Mouse (Mus musculus): ENCODE data around the gene Ccar1. TPM values are rescaled to one million over a fixed set of nuclear protein-coding genes. Genes with fewer than 3 reads are reported as not detected.
A peak's percentile ranks its signal among the peaks of the same experiment; 100 is the strongest.

Gene Ccar1
- polyA plus RNA-seq (2016; fragmentation: Nextera tagmentation; extraction: Ambion mirVana) = 156 TPM in 2 replicates

- 3% methylated on average over 55 of the region's 55 CpGs for WGBS
- H3K27ac ChIP-seq (replicated peaks) = peak within 1 kb of the TSS; percentile 98
Observed at GRCm38 (mm10) chr10:62792177-62793090, at the start of gene Ccar1. TSS of gene Ccar1 (minus strand) at chr10:62792286.

DNA sequence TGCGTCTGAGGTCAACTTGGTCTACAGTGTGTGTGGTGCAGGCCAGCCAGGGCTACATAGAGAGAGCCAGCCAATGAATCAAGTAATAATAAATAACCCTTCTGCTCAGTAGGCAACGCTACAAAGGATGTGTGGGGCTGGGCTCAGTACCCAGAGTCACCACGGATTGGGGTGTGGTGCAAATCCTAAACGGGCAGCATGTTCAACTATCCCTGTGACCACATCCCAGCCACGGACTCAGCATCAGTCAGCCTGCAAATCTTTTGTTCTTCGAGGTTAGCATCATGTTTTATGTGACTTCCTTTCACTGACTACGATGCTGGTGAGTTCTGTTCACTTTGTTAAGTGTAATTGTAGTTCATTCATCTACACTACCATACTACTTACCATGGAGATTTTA is 48.6 kb upstream of the Ccar1 start:
- DNase-seq (ENCODE audit: low spot score) = no peak
- no peaks in the 10 kb centered on the region for H3K27me3 ChIP-seq (ENCODE audit: low read depth, poor library complexity, severe bottlenecking)
- WGBS = 94% methylated on average over 7 of the region's 7 CpGs
- no peak overlapping the region for H3K27ac ChIP-seq (replicated peaks)
- peaks cover 3% of the 10 kb centered on the region; the same call in 1 of the 2 replicates for H3K4me1 ChIP-seq
- H3K36me3 ChIP-seq = peaks cover 42% of the 10 kb centered on the region
- H3K4me3 ChIP-seq = no peak overlapping the region
- H3K9me3 ChIP-seq (replicated peaks) = no peaks in the 10 kb centered on the region

More at GRCm38 (mm10) chr10:62792177-62793090, at the start of gene Ccar1:
- H3K27me3 ChIP-seq (ENCODE audit: low read depth, poor library complexity, severe bottlenecking) = no peaks in the 10 kb centered on the region
- H3K9me3 ChIP-seq (replicated peaks) = no peaks in the 10 kb centered on the region
- H3K4me3 ChIP-seq = peak within 1 kb of the TSS; percentile 96
- H3K4me1 ChIP-seq = peaks cover 13% of the 10 kb centered on the region
- peaks cover 33% of the 10 kb centered on the region for H3K36me3 ChIP-seq
- peak; percentile 99 for DNase-seq (ENCODE audit: low spot score)

DNA sequence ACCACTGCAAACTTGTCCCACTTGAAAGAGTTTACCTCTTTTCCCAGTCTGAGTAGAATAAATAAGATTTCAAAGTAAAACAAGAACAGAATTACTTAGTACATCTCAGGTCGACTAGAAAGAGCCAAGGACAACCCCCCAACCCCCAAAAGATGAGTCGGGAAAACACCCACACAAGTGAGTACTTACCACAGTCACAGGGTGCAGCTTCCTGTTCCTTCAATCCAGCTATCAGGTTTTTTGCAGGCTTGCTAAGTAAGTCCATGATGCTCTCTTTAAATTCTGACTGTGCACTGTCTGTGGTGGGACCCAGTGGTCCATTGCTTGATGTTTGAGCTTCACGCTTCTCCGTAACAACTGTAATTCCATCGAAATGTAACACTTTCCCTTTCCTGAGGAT is 45.9 kb upstream of the Ccar1 start:
- H3K4me3 ChIP-seq = no peak overlapping the region
- peaks cover 55% of the 10 kb centered on the region for H3K36me3 ChIP-seq
- H3K27me3 ChIP-seq (ENCODE audit: low read depth, poor library complexity, severe bottlenecking) = no peaks in the 10 kb centered on the region
- DNase-seq (ENCODE audit: low spot score) = no peak
- no peaks in the 10 kb centered on the region; the same call in 1 of the 2 replicates for H3K4me1 ChIP-seq
- H3K27ac ChIP-seq (replicated peaks) = no peak overlapping the region
- WGBS = 92% methylated on average over 5 of the region's 5 CpGs
- H3K9me3 ChIP-seq (replicated peaks) = no peaks in the 10 kb centered on the region

DNA sequence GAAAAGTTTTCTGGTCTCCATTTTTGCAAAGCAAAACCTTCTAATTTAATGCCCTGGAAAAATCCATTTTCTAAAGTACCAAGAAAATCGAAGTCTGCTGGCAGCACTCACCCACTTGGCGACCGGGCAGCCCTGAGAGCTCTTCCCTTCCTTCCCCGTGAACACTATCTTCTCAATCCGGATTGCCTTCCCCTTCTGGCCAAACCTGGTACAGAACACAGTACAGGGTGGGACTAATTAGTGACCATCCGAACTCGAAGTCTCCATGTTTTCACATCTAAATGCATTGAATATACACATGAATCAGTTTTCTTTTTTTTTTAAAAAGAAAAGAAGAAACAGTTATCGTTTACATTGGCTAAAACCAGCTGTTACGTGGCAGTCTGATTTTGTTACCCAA is 40.7 kb upstream of the Ccar1 start:
- H3K27me3 ChIP-seq (ENCODE audit: low read depth, poor library complexity, severe bottlenecking) = no peaks in the 10 kb centered on the region
- H3K4me1 ChIP-seq = no peaks in the 10 kb centered on the region
- H3K9me3 ChIP-seq (replicated peaks) = no peaks in the 10 kb centered on the region
- 85% methylated on average over 9 of the region's 9 CpGs for WGBS
- H3K36me3 ChIP-seq = peaks cover 68% of the 10 kb centered on the region
- DNase-seq (ENCODE audit: low spot score) = no peak
- H3K27ac ChIP-seq (replicated peaks) = no peak overlapping the region
- no peak overlapping the region for H3K4me3 ChIP-seq

- Histone ChIP-seq H3K4me3 (no peak overlapping the region), H3K9me3 (replicated peaks) (no peaks in the 10 kb centered on the region), H3K36me3 (peaks cover 67% of the 10 kb centered on the region), H3K27ac (replicated peaks) (no peak overlapping the region), H3K27me3 (ENCODE audit: low read depth, poor library complexity, severe bottlenecking) (no peaks in the 10 kb centered on the region), H3K4me1 (no peaks in the 10 kb centered on the region)
- DNase-seq (ENCODE audit: low spot score) = no peak
- 96% methylated on average over 2 of the region's 2 CpGs for WGBS
Observed at GRCm38 (mm10) chr10:62831546-62831945, 39.5 kb upstream of the Ccar1 start.

GRCm38 (mm10) chr10:62824474-62824873 is 32.4 kb upstream of the Ccar1 start:
- Histone ChIP-seq H3K27ac (replicated peaks) (no peak overlapping the region), H3K27me3 (ENCODE audit: low read depth, poor library complexity, severe bottlenecking) (no peaks in the 10 kb centered on the region), H3K36me3 (peaks cover 56% of the 10 kb centered on the region), H3K4me3 (no peak overlapping the region), H3K9me3 (replicated peaks) (no peaks in the 10 kb centered on the region), H3K4me1 (no peaks in the 10 kb centered on the region)
- 87% methylated on average over 8 of the region's 8 CpGs for WGBS
- no peak for DNase-seq (ENCODE audit: low spot score)

GRCm38 (mm10) chr10:62823431-62823830 is 31.3 kb upstream of the Ccar1 start:
- Histone ChIP-seq H3K27ac (replicated peaks) (no peak overlapping the region), H3K9me3 (replicated peaks) (no peaks in the 10 kb centered on the region), H3K4me3 (no peak overlapping the region), H3K36me3 (peaks cover 58% of the 10 kb centered on the region), H3K27me3 (ENCODE audit: low read depth, poor library complexity, severe bottlenecking) (no peaks in the 10 kb centered on the region), H3K4me1 (no peaks in the 10 kb centered on the region)
- 80% methylated on average over 4 of the region's 4 CpGs for WGBS
- DNase-seq (ENCODE audit: low spot score) = no peak

- no peak for DNase-seq (ENCODE audit: low spot score)
- H3K9me3 ChIP-seq (replicated peaks) = no peaks in the 10 kb centered on the region
- peaks cover 57% of the 10 kb centered on the region for H3K36me3 ChIP-seq
- 87% methylated on average over 4 of the region's 4 CpGs for WGBS
- no peaks in the 10 kb centered on the region for H3K27me3 ChIP-seq (ENCODE audit: low read depth, poor library complexity, severe bottlenecking)
- no peak overlapping the region for H3K27ac ChIP-seq (replicated peaks)
- no peaks in the 10 kb centered on the region for H3K4me1 ChIP-seq
- H3K4me3 ChIP-seq = no peak overlapping the region
Observed at GRCm38 (mm10) chr10:62810010-62810409, 17.9 kb upstream of the Ccar1 start.

GRCm38 (mm10) chr10:62808766-62809165 is 16.7 kb upstream of the Ccar1 start:
- H3K4me3 ChIP-seq = no peak overlapping the region
- H3K27ac ChIP-seq (replicated peaks) = no peak overlapping the region
- H3K4me1 ChIP-seq = no peaks in the 10 kb centered on the region
- DNase-seq (ENCODE audit: low spot score) = no peak
- H3K9me3 ChIP-seq (replicated peaks) = no peaks in the 10 kb centered on the region
- H3K27me3 ChIP-seq (ENCODE audit: low read depth, poor library complexity, severe bottlenecking) = no peaks in the 10 kb centered on the region
- peaks cover 49% of the 10 kb centered on the region for H3K36me3 ChIP-seq
- 94% methylated on average over 2 of the region's 2 CpGs for WGBS

DNA sequence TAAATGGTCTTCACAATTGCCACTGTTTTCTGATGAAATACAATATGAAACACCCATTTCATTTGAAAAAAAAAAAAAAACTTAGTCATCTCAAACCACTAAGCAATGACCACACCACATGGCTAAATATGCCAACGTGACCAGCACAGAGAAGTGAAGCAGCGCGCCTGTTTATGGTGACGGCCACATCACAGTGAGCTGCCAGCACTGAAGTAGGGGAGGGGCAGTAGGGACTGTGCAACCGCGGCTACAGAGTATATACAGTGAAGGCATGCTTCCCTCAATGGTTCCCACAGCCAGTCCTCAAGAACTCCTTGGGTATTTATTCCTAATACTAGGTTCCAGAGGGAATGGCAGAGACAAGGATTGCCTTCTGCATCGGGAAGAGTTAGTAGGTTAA is 16.2 kb upstream of the Ccar1 start:
- H3K27ac ChIP-seq (replicated peaks) = no peak overlapping the region
- no peaks in the 10 kb centered on the region for H3K4me1 ChIP-seq
- no peak for DNase-seq (ENCODE audit: low spot score)
- peaks cover 45% of the 10 kb centered on the region for H3K36me3 ChIP-seq
- 92% methylated on average over 7 of the region's 7 CpGs for WGBS
- H3K4me3 ChIP-seq = no peak overlapping the region
- no peaks in the 10 kb centered on the region for H3K9me3 ChIP-seq (replicated peaks)
- no peaks in the 10 kb centered on the region for H3K27me3 ChIP-seq (ENCODE audit: low read depth, poor library complexity, severe bottlenecking)

- peaks cover 8% of the 10 kb centered on the region for H3K36me3 ChIP-seq
- WGBS = 82% methylated on average over 2 of the region's 2 CpGs
- no peak for DNase-seq (ENCODE audit: low spot score)
Observed at GRCm38 (mm10) chr10:62804106-62804505, 12.0 kb upstream of the Ccar1 start.

GRCm38 (mm10) chr10:62803296-62803695 is 11.2 kb upstream of the Ccar1 start:
- Histone ChIP-seq H3K27me3 (ENCODE audit: low read depth, poor library complexity, severe bottlenecking) (no peaks in the 10 kb centered on the region), H3K9me3 (replicated peaks) (no peaks in the 10 kb centered on the region), H3K4me3 (no peak overlapping the region), H3K4me1 (no peaks in the 10 kb centered on the region), H3K27ac (replicated peaks) (no peak overlapping the region), H3K36me3 (peaks cover 6% of the 10 kb centered on the region)
- no peak for DNase-seq (ENCODE audit: low spot score)
- WGBS = 91% methylated on average over 2 of the region's 2 CpGs

More at GRCm38 (mm10) chr10:62804106-62804505, 12.0 kb upstream of the Ccar1 start:
- H3K27me3 ChIP-seq (ENCODE audit: low read depth, poor library complexity, severe bottlenecking) = no peaks in the 10 kb centered on the region
- H3K9me3 ChIP-seq (replicated peaks) = no peaks in the 10 kb centered on the region
- H3K27ac ChIP-seq (replicated peaks) = no peak overlapping the region
- no peak overlapping the region for H3K4me3 ChIP-seq
- no peaks in the 10 kb centered on the region for H3K4me1 ChIP-seq

GRCm38 (mm10) chr10:62794221-62794620 is 2.1 kb upstream of the Ccar1 start:
- peaks cover 16% of the 10 kb centered on the region for H3K36me3 ChIP-seq
- H3K27ac ChIP-seq (replicated peaks) = no peak overlapping the region
- no peak for DNase-seq (ENCODE audit: low spot score)
- WGBS = 93% methylated on average over 4 of the region's 4 CpGs
- peaks cover 10% of the 10 kb centered on the region for H3K4me1 ChIP-seq
- H3K27me3 ChIP-seq (ENCODE audit: low read depth, poor library complexity, severe bottlenecking) = no peaks in the 10 kb centered on the region
- H3K4me3 ChIP-seq = no peak overlapping the region
- H3K9me3 ChIP-seq (replicated peaks) = no peaks in the 10 kb centered on the region
